Mouse (Mus musculus): ENCODE results near the gene Pax5. TPM values are rescaled to one million over a fixed set of nuclear protein-coding genes. Genes with fewer than 3 reads are reported as not detected.
A peak's percentile ranks its signal among the peaks of the same experiment; 100 is the strongest.

Gene Pax5
- polyA plus RNA-seq, 1 experiment = not detected

DNA sequence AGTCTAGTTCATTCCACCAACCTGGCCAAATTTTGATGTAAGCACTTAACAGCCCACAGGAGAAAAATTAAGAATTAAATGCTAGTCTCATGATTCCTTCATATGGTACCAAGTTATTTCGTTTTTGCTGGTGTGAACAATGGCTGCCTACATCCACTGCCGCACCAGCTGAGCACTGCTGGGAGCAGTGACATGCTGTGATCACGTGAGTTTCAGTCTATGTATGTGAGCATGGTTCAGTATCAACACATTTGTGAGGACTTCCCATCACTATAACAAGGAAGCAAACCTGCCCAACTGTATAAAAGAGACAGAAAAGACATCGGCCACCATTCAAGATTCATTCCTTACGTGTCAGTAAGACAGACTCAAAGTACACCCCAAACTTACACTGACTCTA lies 137.3 kb downstream of the Pax5 start:
- TF ChIP-seq POLR2A (IDR thresholded peaks at IDR 0.05; ENCODE audit: low read depth, low read length) (no peak), CTCF (IDR thresholded peaks at IDR 0.05; ENCODE audit: borderline replicate concordance, insufficient read depth, low read length) (no peak)
- Histone ChIP-seq H3K27ac (ENCODE audit: insufficient read depth, low read length) (no peak overlapping the region), H3K4me1 (ENCODE audit: control insufficient read depth, insufficient read depth, low read length) (no peaks in the 10 kb centered on the region), H3K4me3 (ENCODE audit: insufficient read depth, low read length) (no peak overlapping the region)

DNA sequence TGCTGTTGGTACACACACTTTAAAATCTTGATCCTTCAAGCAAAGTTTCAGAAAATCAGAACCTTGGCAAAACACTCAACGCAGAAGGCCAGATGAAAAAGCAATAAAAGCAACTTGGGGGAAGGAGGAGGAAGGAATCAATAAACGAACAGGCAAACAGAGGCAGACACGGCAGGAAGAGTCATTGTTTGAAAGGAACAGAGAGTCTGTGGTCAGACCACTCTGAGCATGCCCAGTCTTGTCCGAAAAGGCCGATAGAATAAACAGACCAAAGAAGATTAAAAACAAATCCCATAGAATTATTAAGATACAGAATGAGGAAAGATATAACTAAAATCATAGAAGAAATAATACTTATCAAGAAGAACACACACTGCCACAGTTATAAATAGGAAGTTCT lies 137.9 kb downstream of the Pax5 start:
- Histone ChIP-seq H3K4me1 (ENCODE audit: control insufficient read depth, insufficient read depth, low read length) (no peaks in the 10 kb centered on the region), H3K4me3 (ENCODE audit: insufficient read depth, low read length) (no peak overlapping the region), H3K27ac (ENCODE audit: insufficient read depth, low read length) (no peak overlapping the region)
- TF ChIP-seq POLR2A (IDR thresholded peaks at IDR 0.05; ENCODE audit: low read depth, low read length) = no peak
- no peak for TF ChIP-seq CTCF (IDR thresholded peaks at IDR 0.05; ENCODE audit: borderline replicate concordance, insufficient read depth, low read length)

DNA sequence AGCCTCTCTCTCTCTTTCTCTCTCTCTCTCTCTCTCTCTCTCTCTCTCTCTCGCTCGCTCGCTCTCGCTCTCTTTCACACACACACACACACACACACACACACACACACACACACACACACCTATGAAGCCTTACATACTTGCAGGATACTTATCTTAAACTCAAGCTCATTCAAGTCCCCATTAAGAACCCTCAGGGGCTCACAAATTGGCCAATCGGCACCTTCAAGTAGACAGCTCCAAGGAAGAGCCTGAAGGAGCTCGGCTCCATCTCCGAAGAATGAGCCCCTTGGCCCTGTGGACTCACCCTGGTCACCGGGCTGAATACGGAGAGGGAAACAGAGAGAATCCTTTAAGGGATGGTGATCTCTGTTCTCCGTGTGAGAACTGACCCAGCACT lies 141.1 kb downstream of the Pax5 start:
- Histone ChIP-seq H3K4me3 (ENCODE audit: insufficient read depth, low read length) (no peak overlapping the region), H3K27ac (ENCODE audit: insufficient read depth, low read length) (no peak overlapping the region), H3K4me1 (ENCODE audit: control insufficient read depth, insufficient read depth, low read length) (no peaks in the 10 kb centered on the region)
- no peak for TF ChIP-seq POLR2A (IDR thresholded peaks at IDR 0.05; ENCODE audit: low read depth, low read length)
- TF ChIP-seq CTCF (IDR thresholded peaks at IDR 0.05; ENCODE audit: borderline replicate concordance, insufficient read depth, low read length) = no peak

DNA sequence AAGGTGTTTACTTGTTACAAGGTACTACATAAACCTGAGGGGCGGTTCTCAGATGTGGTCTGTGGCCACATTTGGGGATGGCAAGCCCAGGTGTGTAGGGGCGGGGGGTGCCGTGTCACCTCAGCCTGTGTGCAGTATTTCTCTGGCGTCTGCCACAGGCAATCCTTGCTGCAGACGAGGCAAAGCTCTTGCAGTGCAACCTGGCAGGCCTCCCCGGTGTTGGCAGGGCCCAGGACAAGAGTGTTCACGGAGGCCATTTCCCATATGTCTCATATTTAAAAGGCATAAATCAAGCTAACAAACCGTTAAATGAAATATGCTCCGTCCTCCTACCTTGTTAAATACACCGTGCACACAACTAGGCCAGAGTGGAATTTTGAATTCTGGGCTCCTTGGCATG lies 141.6 kb downstream of the Pax5 start:
- Histone ChIP-seq H3K4me1 (ENCODE audit: control insufficient read depth, insufficient read depth, low read length) (no peaks in the 10 kb centered on the region), H3K4me3 (ENCODE audit: insufficient read depth, low read length) (no peak overlapping the region), H3K27ac (ENCODE audit: insufficient read depth, low read length) (no peak overlapping the region)
- no peak for TF ChIP-seq POLR2A (IDR thresholded peaks at IDR 0.05; ENCODE audit: low read depth, low read length)
- no peak for TF ChIP-seq CTCF (IDR thresholded peaks at IDR 0.05; ENCODE audit: borderline replicate concordance, insufficient read depth, low read length)

DNA sequence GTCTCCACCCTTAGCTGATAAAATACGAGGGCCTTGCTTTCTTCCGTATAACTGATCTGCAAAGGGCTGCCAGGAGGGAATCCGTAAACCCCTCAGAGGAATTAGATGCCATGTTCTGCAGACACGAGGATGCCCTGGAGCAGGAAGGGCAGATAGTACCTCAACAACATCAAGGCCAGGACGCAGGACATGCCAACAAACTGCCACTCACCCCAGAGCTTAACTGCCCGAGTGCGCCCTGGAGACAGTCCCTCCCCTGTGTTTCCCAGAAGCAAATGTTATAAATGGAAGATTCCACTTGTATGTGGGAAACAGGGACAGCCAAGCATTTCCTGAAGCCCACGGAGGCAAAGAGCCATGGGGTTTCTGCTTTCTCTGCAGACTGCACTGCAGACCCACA lies 143.9 kb downstream of the Pax5 start:
- Histone ChIP-seq H3K4me1 (ENCODE audit: control insufficient read depth, insufficient read depth, low read length) (no peaks in the 10 kb centered on the region), H3K4me3 (ENCODE audit: insufficient read depth, low read length) (no peak overlapping the region), H3K27ac (ENCODE audit: insufficient read depth, low read length) (no peak overlapping the region)
- TF ChIP-seq POLR2A (IDR thresholded peaks at IDR 0.05; ENCODE audit: low read depth, low read length) (no peak), CTCF (IDR thresholded peaks at IDR 0.05; ENCODE audit: borderline replicate concordance, insufficient read depth, low read length) (no peak)

DNA sequence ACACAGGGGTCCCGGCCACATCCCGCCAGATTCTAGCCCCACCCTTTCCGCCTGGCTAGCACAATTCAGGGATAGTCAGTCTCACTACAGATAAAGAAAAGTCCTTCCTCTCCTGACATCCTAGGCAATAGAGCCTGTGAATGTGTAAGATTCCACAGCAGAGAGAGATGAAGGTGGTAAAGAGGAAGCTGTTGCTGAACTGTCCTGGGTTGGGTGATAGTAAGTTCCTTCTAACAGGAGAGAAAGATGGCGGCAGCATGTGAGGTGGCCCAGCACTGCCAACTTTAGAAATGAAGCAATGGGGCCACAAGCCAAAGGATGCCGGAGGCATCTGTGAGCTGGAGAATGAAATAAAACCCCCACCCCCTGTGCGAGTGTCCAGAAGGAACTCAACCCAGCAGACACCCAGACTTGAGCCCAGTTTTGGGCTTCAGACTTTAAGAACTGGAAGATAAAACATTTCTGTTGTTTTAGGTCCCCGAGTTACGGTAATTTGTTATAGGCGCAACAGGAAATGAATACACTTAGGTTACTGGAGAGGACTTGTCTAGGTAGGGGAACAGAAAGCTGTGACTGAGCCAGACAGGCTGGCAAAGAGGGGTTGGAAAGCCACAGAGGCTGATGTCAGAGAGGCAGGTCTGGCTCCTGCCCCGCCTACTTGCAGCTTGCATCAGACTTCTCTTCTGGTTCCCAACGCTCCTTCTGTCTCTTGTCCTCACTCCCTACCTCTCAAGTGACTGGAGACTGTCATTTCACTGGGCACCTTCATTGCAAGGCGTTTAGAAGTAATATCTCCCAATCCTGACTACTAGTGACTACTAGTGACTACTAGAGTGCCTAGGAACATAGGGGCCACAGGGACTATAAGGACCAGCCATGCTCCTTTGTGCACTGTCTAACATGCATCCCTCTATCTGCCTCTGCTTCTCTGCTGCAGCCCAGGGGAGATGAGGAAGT lies 144.9 kb downstream of the Pax5 start:
- H3K4me1 ChIP-seq (ENCODE audit: control insufficient read depth, insufficient read depth, low read length) = no peaks in the 10 kb centered on the region
- TF ChIP-seq POLR2A (IDR thresholded peaks at IDR 0.05; ENCODE audit: low read depth, low read length) (no peak), CTCF (IDR thresholded peaks at IDR 0.05; ENCODE audit: borderline replicate concordance, insufficient read depth, low read length) (no peak)
- H3K4me3 ChIP-seq (ENCODE audit: insufficient read depth, low read length) = no peak overlapping the region

DNA sequence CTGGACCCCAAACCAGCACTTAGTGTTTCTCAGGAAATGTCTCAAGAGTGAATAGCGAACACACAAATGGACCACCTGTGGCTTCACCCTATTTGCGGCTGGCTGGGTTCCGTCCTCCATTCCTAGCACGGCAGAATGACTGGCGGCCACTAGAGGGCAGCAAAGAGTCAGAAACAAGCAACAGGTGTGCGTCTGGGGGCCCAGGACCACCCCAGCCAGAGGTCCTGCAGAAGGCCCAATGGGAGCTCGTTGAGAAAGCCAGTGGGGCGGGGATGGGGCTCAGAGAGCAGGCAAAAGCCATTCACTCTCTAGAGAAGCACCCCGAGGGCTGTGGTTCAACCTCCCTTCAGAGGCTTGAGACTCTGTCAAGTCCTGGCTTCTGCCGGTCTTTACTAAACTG lies 145.7 kb downstream of the Pax5 start:
- TF ChIP-seq CTCF (IDR thresholded peaks at IDR 0.05; ENCODE audit: borderline replicate concordance, insufficient read depth, low read length) (peak; percentile 81), POLR2A (IDR thresholded peaks at IDR 0.05; ENCODE audit: low read depth, low read length) (no peak)
- Histone ChIP-seq H3K27ac (ENCODE audit: insufficient read depth, low read length) (no peak overlapping the region), H3K4me1 (ENCODE audit: control insufficient read depth, insufficient read depth, low read length) (no peaks in the 10 kb centered on the region), H3K4me3 (ENCODE audit: insufficient read depth, low read length) (no peak overlapping the region)

More for the DNA sequence above, 144.9 kb downstream of the Pax5 start:
- no peak overlapping the region for H3K27ac ChIP-seq (ENCODE audit: insufficient read depth, low read length)

DNA sequence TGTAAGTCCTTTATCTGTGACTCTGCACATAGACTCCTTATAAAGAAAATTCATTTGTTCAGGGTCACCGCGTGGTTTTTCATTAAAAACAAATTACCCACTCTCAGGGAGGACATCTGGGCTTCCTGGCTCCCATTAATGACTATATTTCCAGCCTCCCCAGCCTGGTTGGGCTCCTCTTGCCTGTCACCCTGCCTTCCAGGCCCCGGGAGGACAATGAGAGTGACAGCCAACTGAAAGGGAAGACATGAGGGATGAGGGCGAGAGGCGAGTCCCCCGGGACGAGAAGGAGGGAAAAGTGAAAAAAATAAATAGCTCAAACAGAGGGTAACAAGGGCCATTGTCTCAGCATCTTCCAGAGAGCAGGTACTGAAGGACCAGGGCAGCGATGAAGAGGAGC lies 149.3 kb downstream of the Pax5 start:
- Histone ChIP-seq H3K4me1 (ENCODE audit: control insufficient read depth, insufficient read depth, low read length) (no peaks in the 10 kb centered on the region), H3K4me3 (ENCODE audit: insufficient read depth, low read length) (no peak overlapping the region)
- TF ChIP-seq POLR2A (IDR thresholded peaks at IDR 0.05; ENCODE audit: low read depth, low read length) (no peak), CTCF (IDR thresholded peaks at IDR 0.05; ENCODE audit: borderline replicate concordance, insufficient read depth, low read length) (no peak)

DNA sequence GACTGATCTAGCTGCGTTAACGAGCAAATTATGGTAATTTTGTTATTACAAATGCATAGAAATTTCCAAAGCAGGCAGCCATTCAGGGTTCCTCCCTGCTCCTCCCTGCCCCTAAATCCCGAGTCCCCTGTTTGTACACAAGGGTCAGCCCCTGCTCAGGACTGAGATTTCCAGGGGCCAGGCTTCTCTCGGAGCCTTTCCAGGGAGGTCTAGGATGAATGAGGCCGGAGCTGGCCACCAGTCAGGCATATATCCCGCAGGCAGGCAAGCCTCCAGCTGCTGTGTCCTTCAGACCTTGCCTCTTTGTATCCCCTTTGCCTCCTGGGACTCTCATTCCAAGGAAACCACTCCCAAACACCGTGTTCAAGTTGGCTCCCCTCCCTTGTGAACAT lies 151.7 kb downstream of the Pax5 start:
- H3K4me1 ChIP-seq (ENCODE audit: control insufficient read depth, insufficient read depth, low read length) = no peaks in the 10 kb centered on the region
- H3K4me3 ChIP-seq (ENCODE audit: insufficient read depth, low read length) = no peak overlapping the region
- TF ChIP-seq POLR2A (IDR thresholded peaks at IDR 0.05; ENCODE audit: low read depth, low read length) = no peak
- TF ChIP-seq CTCF (IDR thresholded peaks at IDR 0.05; ENCODE audit: borderline replicate concordance, insufficient read depth, low read length) = no peak
- no peak overlapping the region for H3K27ac ChIP-seq (ENCODE audit: insufficient read depth, low read length)

More for the DNA sequence above, 149.3 kb downstream of the Pax5 start:
- no peak overlapping the region for H3K27ac ChIP-seq (ENCODE audit: insufficient read depth, low read length)

DNA sequence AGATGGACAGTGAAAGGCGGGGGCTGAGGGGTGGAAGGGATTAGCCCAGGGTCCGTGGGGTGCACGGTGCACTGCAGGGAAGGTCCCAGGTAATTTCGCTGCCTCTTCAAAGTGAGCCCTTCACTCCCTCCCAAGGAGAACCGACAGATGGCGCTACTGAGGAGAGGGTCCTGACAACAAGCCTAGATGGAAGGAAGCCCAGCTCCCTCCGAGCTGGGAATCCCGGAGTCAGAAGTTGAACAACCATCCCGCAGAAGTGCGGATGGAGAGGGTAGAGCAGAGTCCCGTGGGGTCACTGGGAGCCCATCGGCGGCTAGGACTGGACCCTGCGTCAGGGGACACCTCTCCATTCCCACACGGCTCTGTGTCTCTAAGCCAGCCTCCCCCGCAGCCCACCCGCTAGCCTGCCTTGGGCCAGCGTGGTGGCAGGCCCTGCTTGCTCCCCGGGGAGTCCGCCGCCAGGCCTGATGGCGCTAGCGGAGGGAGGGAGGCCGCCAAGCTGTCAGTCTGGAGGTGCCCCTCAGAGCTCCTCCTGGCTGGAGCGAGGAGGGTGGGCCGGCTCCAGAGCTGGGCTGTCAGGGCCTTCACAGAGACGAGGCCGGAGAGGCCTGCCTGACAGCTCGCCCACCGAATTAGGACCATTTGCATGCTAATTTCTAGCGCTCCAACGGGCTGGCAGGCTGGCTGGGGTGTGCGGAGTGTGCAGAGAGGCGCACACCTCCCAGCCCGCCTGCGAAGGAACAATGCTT lies 152.3 kb downstream of the Pax5 start:
- TF ChIP-seq CTCF (IDR thresholded peaks at IDR 0.05; ENCODE audit: borderline replicate concordance, insufficient read depth, low read length) = 0 out of 2 replicates have a peak, but pooled peaks have one; percentile 36
- no peak for TF ChIP-seq POLR2A (IDR thresholded peaks at IDR 0.05; ENCODE audit: low read depth, low read length)
- Histone ChIP-seq H3K27ac (ENCODE audit: insufficient read depth, low read length) (no peak overlapping the region), H3K4me1 (ENCODE audit: control insufficient read depth, insufficient read depth, low read length) (no peaks in the 10 kb centered on the region), H3K4me3 (ENCODE audit: insufficient read depth, low read length) (peak overlapping the region; percentile 6; the same call in 1 of the 2 replicates)

All from embryonic fibroblast, embryonic 13.5 days (primary cell).